Mouse (Mus musculus) liver (tissue): ENCODE measurements around the gene Gm20721.
A peak's percentile ranks its signal among the peaks of the same experiment; 100 is the strongest.
"Not testable (repeated sequence)": the region's sequence is repeated elsewhere in the genome, so short reads cannot be mapped to it uniquely, and the experiment has no call there.

Experiments used
- DNase-seq: peaks from one replicate; pipeline ENCODE4 v3.0.0-alpha.2; 2020; ENCODE audit warnings: mixed read lengths

Gene Gm20721

DNA sequence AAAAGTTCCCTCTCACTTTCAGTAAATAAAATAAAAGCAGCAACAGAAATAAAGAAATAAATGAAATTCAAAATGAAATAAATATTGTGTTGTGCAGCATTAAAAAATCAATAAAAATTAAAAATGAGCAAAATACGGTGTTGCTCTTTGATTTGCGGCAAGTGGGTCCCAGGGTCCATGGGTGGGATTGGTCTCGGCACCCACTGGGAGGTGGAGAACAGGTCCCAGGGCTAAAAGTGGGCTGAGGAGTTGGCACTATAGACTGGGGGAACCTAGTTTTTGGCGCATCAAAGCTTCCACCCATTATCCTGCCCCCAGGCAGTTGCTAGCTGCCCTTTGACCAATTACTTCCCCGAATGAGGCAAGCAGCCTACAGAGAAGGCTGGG lies at the start of gene Gm20721:
Gene Gm20721 (minus strand): TSS at position 101 of the 387 bp plus-strand sequence.
- no peak for DNase-seq

DNA sequence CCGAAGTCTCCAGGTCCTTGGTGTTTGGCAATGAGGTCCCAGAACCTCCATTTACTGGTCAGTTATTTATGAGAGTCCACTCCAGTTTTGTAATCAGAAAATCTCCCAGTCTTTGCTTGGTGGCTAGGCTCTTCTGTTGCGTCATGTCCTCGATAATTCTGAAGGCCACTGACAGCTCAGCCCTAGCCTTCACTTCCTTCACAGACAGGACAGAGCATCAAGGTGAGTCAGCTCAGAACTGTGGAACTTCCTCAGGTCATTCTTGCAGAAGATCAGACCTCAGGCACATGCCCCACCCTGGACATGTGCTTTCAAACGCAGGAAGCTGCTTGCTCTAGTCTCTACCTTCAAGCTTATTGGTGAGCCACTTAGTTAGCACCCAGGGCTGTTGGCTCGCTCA lies 46.9 kb upstream of the Gm20721 start:
- DNase-seq: no peak

- DNase-seq: no peak
Measured at GRCm38 (mm10) chr2:174392554-174392953, 46.0 kb upstream of the Gm20721 start.

GRCm38 (mm10) chr2:174391936-174392335 lies 45.4 kb upstream of the Gm20721 start:
- DNase-seq: no peak

DNA sequence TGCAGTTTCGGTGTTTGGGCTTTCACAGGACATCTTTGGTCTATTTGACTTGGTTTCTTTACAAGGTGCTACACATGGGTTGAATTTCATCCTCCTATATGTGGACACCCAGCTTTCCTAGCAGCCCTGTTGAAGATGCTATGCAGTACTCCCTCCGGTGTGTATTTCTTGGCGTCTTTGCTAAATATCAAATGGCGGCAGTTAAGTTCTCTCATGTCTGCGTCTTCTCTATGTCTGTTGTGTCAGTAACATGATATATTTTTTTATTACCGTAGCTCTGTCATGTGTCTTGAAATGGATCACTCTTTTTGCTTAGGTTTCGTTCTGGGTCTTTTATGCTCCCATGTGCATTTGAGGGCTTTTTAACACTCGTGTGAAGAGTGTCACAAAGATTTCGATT lies 34.5 kb upstream of the Gm20721 start:
- DNase-seq: no peak

GRCm38 (mm10) chr2:174366571-174366970 lies 20.1 kb upstream of the Gm20721 start:
- no peak for DNase-seq

DNA sequence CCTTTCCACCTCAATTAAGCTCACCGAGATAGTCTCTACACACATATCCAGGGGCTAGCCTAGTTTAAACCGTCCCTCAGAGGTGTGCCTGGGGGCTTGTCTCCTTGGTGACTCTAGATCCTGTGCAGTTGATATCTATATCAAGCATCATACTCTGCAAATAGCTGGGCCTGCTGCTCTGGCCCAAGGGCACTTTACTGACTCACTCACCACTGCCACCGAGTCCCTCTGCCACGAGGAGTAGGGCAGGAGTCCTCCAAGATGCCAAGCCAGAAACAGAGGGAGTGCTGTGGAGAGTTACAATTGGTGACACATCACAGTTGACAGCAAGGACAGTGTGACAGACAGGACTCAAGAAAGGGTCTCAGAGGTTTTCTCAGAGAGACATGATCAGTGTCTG lies 13.1 kb upstream of the Gm20721 start:
- DNase-seq: no peak

GRCm38 (mm10) chr2:174358516-174358915 lies 12.0 kb upstream of the Gm20721 start:
- no peak for DNase-seq

DNA sequence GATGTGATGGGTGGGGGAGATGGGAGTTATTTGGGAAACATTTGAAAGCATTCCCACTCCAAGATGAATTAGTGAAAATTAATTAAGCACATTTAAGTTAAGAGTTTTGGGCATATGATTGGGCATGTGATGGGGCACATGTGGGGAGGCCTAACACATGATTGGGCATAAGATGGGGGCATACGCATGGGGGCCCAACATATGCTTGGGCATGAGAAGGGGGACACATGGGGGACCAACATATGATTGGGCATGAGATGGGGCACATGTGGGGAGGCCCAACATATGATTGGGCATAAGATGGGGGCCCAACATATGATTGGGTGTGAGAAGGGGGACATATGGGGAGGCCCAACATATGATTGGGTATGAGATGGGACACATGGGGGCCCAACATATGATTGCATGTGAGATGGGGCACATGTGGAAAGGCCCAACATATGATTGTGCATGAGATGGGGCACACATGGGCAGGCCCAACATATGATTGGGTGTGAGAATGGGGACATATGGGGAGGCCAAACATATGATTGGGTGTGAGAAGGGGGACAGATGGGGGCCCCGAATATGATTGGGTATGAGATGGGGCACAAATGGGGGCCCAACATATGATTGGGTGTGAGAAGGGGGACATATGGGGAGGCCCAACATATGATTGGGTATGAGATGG lies 622 bp upstream of the Gm20721 start:
- not testable (repeated sequence) for DNase-seq

DNA sequence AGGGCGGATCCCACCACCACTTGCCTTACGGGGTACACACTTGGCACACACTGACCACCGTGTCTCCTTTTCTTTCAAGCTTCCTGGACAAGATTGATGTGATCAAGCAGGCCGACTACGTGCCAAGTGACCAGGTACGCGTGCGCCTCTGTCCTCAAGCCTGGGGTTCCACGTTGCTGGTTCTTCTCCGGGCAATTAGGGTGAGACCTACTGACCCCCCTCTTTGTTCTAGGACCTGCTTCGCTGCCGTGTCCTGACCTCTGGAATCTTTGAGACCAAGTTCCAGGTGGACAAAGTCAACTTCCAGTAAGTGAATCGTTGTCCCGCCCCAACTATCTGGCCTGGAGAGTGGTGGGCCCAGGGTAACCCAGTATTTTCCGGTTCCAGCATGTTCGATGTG lies 1.5 kb downstream of the Gm20721 start:
- no peak for DNase-seq

DNA sequence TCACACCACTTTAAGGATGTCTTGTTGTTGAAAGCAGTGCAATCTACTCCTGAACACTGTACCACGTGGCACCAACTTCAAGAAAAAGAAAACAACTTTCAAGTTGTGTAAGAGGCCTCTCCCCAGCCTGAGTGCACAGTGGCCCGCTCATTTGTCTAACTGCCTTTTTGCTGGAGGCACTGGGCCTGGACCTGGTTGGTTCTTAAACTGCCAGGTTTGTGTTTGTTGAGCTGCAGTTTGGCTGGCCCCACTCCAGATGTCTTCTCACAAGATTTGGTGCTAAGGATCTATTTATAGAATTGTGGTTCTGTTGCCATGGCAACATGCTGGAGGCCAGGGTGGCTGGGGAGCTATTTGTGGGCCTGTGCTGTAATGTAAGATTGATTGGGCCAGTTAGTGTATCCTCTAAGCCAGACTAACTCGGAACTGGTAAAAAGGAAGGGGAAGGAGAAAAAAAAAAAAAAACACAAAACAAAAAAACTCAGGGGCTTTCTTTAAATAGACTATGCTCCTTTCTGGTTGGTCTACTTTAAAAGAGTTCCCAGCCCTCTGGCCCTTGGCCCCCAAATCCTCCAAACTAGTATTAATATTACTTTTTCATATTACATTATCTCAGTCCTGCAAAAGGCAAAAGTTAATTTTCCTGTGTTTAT lies 2.4 kb downstream of the Gm20721 start:
- peak; percentile 53 for DNase-seq

DNA sequence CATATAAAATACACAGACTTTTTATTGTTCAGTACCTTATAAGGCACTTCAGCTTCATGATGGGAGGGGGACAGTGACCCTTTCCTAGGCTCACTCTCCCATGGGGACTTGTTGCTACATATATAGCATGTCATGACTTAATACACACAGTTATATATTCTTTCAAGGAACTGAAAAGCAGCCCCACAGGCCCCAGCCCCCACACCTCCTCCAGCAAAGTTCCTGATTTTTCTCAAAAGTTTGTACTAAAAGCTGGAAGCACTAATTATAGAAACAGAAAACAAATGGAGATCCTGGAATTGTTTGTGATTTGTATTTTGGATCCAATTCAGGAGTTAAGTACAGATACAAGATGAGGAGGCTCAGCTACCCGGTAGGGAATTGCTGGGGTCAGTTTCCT lies 2.9 kb downstream of the Gm20721 start:
- DNase-seq: no peak

DNA sequence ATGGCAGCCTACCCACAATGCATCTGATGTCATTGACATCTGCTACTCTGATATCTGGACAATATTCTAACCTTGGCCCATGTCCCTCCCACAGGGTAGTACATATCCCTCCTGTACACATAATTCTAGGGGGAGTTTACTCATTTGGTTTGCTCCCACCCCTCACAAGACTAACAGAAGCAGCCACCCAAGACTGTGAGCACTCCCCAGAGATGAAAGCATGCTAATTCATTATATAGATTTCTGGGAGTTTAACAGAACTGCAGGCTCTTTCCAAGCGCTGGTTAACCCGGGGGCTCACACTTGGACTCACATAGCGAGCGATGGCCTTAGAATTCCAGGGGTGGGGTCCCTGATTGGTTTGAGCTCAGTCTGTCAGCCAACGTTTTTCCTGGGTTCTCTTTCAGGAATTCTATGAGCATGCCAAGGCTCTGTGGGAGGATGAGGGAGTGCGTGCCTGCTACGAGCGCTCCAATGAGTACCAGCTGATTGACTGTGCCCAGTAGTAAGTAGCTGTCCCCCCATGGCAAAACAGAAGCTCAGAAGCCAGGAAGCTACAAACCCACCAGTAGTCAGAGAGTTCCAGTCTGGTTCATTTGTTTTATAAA lies 3.6 kb downstream of the Gm20721 start:
- DNase-seq: no peak

DNA sequence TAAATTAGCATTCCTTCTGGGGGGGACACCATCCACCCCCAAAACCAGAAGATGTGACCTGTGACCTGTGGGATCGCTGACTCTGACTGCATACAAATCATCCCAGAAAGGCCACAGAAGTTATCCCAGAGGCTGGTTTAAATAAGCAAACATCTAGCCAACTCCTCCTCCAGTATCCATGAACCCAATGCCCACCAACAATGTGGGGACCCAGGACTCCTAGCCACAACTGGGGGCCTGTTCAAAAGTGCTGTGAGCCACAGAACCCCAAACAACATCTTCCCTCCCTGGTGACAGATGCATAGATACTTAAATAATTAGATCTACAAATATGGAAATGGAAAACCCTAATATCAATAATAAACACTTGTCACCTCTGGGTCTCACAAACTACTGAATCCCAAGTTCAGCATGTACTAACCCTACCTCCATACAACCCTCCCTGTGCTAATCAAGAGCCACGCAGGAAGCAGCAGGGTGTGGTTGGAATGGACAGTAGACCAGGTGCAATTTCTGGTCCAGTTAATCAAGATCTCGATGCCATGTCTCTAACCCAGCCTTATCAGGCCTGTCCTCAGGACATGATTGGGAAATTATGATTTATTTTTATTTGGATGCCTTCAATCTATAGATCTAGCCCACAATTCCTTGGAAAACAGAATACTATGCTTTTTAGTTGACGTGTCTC lies 5.5 kb downstream of the Gm20721 start:
- no peak for DNase-seq

DNA sequence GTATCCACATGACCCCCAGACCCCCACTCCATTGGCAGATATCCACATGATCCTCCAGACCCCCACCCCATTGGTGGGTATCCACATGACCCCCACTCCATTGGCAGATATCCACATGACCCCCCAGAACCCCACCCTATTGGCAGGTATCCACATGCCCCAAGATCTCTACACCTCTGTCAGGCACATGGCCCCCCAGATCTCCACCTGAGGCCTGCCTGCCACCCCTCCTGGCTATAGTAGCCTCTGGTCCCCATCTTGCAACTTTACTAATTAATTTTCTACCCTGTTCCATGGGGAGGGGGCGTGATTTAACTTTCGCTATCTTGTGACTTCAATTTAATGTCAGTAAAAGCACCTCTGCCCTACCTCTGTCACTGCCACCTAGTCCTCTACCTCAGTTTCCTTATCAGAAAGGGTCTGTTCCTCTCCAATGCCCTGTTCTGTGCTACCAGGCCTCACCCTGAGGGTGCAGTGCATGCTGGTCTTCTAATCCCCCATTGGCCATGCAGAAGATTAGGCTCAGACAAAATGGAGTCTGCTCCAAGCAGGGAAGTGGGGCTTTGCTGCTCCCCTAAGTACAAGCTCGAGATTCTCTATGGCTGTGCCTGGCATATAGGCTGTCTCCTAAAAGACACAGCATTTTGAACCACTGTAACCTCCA lies 6.2 kb downstream of the Gm20721 start:
- no peak for DNase-seq

GRCm38 (mm10) chr2:174339701-174340100 lies 6.8 kb downstream of the Gm20721 start:
- no peak for DNase-seq

GRCm38 (mm10) chr2:174337275-174337674 lies 9.2 kb downstream of the Gm20721 start:
- no peak for DNase-seq

DNA sequence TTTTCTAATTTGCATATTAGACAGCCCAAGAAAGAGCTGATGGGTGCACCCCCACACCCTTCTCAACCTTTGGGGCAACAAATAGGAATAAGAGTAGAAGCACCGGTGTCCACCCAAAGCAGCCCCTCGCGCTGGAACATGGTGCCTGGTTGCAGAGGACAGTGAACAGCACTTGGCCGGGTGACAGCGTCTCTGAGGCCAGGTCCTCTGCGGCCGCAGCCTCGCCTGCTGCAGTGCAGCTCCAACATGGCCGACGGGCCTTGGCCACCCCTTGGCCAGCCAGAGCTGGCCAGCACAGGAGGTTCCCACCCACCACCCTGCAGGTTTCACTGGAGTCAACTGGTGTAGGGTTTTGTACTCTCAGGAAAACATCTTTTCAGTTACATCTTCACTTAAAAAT lies 12.1 kb downstream of the Gm20721 start:
- no peak for DNase-seq

DNA sequence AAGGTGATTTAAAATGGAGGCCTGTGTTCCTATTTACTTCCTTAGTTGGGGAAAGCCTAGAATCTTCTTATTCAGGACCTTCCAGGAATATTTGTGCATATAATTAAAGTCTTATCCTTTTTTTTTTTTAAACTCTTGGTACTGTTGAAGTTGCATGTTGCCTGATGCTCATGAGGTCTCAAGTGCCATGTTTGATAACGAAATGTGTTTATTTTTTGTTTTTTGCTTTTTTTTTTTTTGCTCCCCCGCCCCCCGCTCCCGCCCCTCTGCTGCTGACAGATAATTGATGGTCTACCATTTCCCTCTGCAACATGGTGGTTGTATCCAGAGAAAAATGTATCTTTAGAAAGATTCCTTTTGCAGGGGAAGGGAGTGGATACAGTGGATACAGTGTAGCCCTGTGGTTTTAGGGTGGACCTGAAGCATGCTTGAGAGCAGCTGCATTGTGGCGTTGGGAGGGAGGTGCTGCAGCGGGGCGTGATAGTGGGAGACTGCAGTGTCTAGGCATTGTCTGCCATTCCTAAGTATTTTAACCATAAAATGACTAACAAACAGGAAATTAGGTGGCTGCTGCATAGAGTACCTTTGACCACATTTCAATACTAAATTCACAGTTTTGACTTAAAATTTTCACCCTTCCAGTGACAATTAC lies 13.1 kb downstream of the Gm20721 start:
- DNase-seq: no peak

DNA sequence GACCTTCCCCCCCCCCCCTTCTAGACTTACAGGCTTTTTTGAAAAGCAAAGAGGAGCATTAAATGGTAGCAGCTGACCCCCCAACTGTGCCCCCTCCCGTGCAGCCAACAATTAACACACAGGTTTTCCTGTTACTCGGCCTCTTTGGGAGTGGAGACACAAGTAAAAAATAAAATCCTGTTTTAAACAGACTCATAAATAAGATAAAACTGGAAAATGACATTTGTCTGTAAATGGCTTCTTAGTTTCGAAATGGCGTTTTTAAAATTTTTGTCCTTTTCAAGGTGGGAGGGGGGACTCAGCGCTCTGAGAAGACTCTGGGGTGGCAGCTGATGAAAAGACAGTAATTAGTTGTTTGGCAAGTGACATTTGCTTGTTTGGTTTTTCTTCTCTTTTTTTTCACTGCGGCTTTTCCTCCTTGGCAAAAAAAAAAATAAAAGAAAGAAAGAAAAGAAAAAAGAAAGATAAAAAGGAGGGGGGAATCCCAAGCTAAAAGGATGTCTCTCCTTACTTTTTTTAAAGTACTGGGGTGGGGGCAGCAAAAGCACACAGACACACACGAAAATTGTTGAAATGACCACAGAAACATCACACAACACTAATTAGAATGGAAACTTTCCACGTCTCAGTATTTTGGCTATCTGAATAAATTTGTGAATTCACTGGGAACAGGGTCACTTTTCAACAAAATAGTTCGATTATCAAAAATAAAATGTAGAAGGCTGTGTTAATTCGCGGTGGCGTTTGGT lies 15.1 kb downstream of the Gm20721 start:
- DNase-seq: no peak

DNA sequence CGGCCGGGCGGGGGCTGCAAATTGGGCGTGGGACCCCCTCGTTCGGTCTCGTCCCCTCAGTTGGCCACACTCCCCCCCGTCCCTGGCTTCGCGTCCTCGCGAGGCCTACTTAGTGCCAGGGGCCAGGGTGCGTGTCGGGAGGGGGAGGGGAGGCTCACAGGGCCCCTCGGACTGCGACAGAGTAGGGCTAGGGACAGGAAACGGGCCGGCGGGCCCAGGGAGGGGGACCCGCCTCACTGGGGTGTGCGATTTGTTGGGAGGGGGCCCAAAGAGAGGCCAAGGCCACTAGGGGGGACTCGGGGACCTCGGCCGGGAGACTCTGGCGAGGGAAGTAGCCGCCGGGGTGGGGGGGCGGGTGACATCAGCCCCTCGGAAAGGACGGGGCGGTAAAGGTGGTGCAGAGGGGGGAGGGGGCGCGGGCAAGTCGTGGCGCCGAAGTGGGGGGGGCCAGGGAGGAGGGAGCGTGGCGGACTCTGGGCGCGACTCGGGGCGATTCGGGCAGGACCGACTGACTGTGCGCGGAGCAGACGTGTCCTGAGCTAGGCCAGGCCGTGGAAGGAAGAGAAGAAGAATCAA lies 15.8 kb downstream of the Gm20721 start:
- DNase-seq: peak; percentile 79
